Mouse (Mus musculus) forebrain, embryonic 11.5 days (tissue): ENCODE data around the gene Prkcsh. TPM values are rescaled to one million over a fixed set of nuclear protein-coding genes. Genes with fewer than 3 reads are reported as not detected.

ENCODE experiments used
- ATAC-seq: fragments of 200-750 bp; cut with Nextera tagmentation; replicated peaks from 2 replicates; pipeline ENCODE4 v1.8.0; 2017; ENCODE audit warnings: moderate TSS enrichment; ENCODE audit not compliant: low FRiP score
- DNase-seq: peaks from one replicate; pipeline ENCODE4 v3.0.0-alpha.2; 2017; ENCODE audit warnings: low spot score
- H3K27ac ChIP-seq: fragments of 300-500 bp; sonication (generic); 2 replicates; pipeline ENCODE4 v1.5.1; 2014; ENCODE audit warnings: low read depth, low read length
- H3K27me3 ChIP-seq: fragments of 300-500 bp; sonication (generic); 2 replicates; pipeline ENCODE4 v1.6.1; 2014; ENCODE audit warnings: mild to moderate bottlenecking, low read length, mixed read lengths; ENCODE audit not compliant: control insufficient read depth, insufficient read depth
- H3K36me3 ChIP-seq: fragments of 300-500 bp; sonication (generic); 2 replicates; pipeline ENCODE4 v1.6.1; 2014; ENCODE audit warnings: mild to moderate bottlenecking, low read length, moderate library complexity, mixed read lengths; ENCODE audit not compliant: control insufficient read depth, insufficient read depth
- H3K4me1 ChIP-seq: fragments of 300-500 bp; sonication (generic); replicated peaks from 2 replicates; pipeline ENCODE4 v1.6.1; 2014; ENCODE audit warnings: low read length, mixed read lengths; ENCODE audit not compliant: control insufficient read depth, insufficient read depth
- H3K4me2 ChIP-seq: fragments of 300-500 bp; sonication (generic); 2 replicates; pipeline ENCODE4 v1.6.1; 2014; ENCODE audit warnings: low read depth, mild to moderate bottlenecking, low read length, moderate library complexity, mixed read lengths; ENCODE audit not compliant: severe bottlenecking
- H3K4me3 ChIP-seq: fragments of 300-500 bp; sonication (generic); 2 replicates; pipeline ENCODE4 v1.5.1; 2014; ENCODE audit warnings: low read depth, low read length
- H3K9ac ChIP-seq: fragments of 300-500 bp; sonication (generic); 2 replicates; pipeline ENCODE4 v1.6.1; 2014; ENCODE audit warnings: low read length
- H3K9me3 ChIP-seq: fragments of 300-500 bp; sonication (generic); 2 replicates; pipeline ENCODE4 v1.6.1; 2016; ENCODE audit warnings: low read length, mixed read lengths; ENCODE audit not compliant: control insufficient read depth
- WGBS: fragments of 180-500 bp; shearing (Covaris S2); extraction: QIAGEN DNeasy Blood & Tissue Kit; methylation state at CpG from one replicate; pipeline ENCODE4 v1.1.7; 2014; 5-methylcytosine and 5-hydroxymethylcytosine counted together
- polyA plus RNA-seq: library from polyadenylated mRNA; unstranded; fragments of >200 nt; fragmentation: Nextera tagmentation; extraction: Ambion mirVana; gene quantifications from 2 replicates; pipeline ENCODE4 v1.2.1, GENCODE M21; 2014

Prkcsh gene
- polyA plus RNA-seq, 1 experiment from 2014 or later = 86.9 TPM

GRCm38 (mm10) chr9:22056303-22056910 lies 53.8 kb downstream of the Prkcsh start:
- Histone ChIP-seq H3K27ac (no peak overlapping the region), H3K4me2 (no peak overlapping the region), H3K36me3 (peaks cover 7% of the 10 kb centered on the region; the same call in 1 of the 2 replicates), H3K4me1 (no peaks in the 10 kb centered on the region), H3K9ac (no peak overlapping the region), H3K4me3 (no peak overlapping the region), H3K27me3 (peaks cover 13% of the 10 kb centered on the region; the same call in 1 of the 2 replicates), H3K9me3 (no peaks in the 10 kb centered on the region)
- ATAC-seq = no peak
- no peak for DNase-seq
- 77% methylated on average over 9 of the region's 9 CpGs for WGBS

GRCm38 (mm10) chr9:22057031-22057517 lies 54.5 kb downstream of the Prkcsh start:
- DNase-seq (no peak), ATAC-seq (no peak)
- H3K36me3 ChIP-seq = peaks cover 7% of the 10 kb centered on the region; the same call in 1 of the 2 replicates
- H3K9ac ChIP-seq = no peak overlapping the region
- H3K4me2 ChIP-seq = no peak overlapping the region
- WGBS = 94% methylated on average over 9 of the region's 9 CpGs
- H3K4me3 ChIP-seq = no peak overlapping the region
- peaks cover 8% of the 10 kb centered on the region; the same call in 1 of the 2 replicates for H3K27me3 ChIP-seq
- no peaks in the 10 kb centered on the region for H3K9me3 ChIP-seq
- no peaks in the 10 kb centered on the region for H3K4me1 ChIP-seq
- no peak overlapping the region for H3K27ac ChIP-seq

GRCm38 (mm10) chr9:22058011-22058424 lies 55.4 kb downstream of the Prkcsh start:
- WGBS = 90% methylated on average over 9 of the region's 9 CpGs
- no peak overlapping the region for H3K27ac ChIP-seq
- no peak for ATAC-seq

GRCm38 (mm10) chr9:22061339-22061738 lies 58.7 kb downstream of the Prkcsh start:
- H3K9ac ChIP-seq = no peak overlapping the region
- peaks cover 19% of the 10 kb centered on the region for H3K36me3 ChIP-seq
- no peaks in the 10 kb centered on the region for H3K9me3 ChIP-seq
- WGBS = 88% methylated on average over 2 of the region's 2 CpGs
- ATAC-seq (no peak), DNase-seq (no peak)
- H3K4me2 ChIP-seq = no peak overlapping the region
- H3K4me1 ChIP-seq = no peaks in the 10 kb centered on the region
- H3K27ac ChIP-seq = no peak overlapping the region
- H3K4me3 ChIP-seq = no peak overlapping the region
- no peaks in the 10 kb centered on the region for H3K27me3 ChIP-seq

More at GRCm38 (mm10) chr9:22058011-22058424, 55.4 kb downstream of the Prkcsh start:
- no peak for DNase-seq
- Histone ChIP-seq H3K27me3 (peaks cover 3% of the 10 kb centered on the region; the same call in 1 of the 2 replicates), H3K9ac (no peak overlapping the region), H3K36me3 (peaks cover 7% of the 10 kb centered on the region; the same call in 1 of the 2 replicates), H3K4me3 (no peak overlapping the region), H3K9me3 (no peaks in the 10 kb centered on the region), H3K4me2 (no peak overlapping the region), H3K4me1 (no peaks in the 10 kb centered on the region)

Other genes starting within 250 kb of the Prkcsh start
- gene Spc24, start 242.5 kb upstream of the Prkcsh start, polyA plus RNA-seq = 138 and 162 TPM in 2 replicates
- gene Kank2, start 204.1 kb upstream of the Prkcsh start, polyA plus RNA-seq = 5.1 and 5.9 TPM in 2 replicates
- 0.60 TPM in 1 of 2 replicates, not detected in the other for gene Angptl8, start 167.3 kb upstream of the Prkcsh start, polyA plus RNA-seq
- gene Dock6, start 150.2 kb upstream of the Prkcsh start, polyA plus RNA-seq = 25.5 and 27.5 TPM in 2 replicates
- 7.5 and 8.7 TPM in 2 replicates for gene Rab3d, start 84.6 kb upstream of the Prkcsh start, polyA plus RNA-seq
- gene Ccdc159, start 75.3 kb upstream of the Prkcsh start, polyA plus RNA-seq = 4.4 and 4.5 TPM in 2 replicates
- 30.3 and 31.0 TPM in 2 replicates for gene Tmem205, start 75.2 kb upstream of the Prkcsh start, polyA plus RNA-seq
- 24.2 and 27.1 TPM in 2 replicates for gene Plppr2, start 65.8 kb upstream of the Prkcsh start, polyA plus RNA-seq
- 18.5 and 22.2 TPM in 2 replicates for gene Swsap1, start 47.1 kb upstream of the Prkcsh start, polyA plus RNA-seq
- 6.7 and 7.0 TPM in 2 replicates for gene Epor, start 39.3 kb upstream of the Prkcsh start, polyA plus RNA-seq
- gene Rgl3, start 13.4 kb upstream of the Prkcsh start, polyA plus RNA-seq = 1.1 and 3.4 TPM in 2 replicates
- 4.2 and 6.9 TPM in 2 replicates for gene Ccdc151, start 172 bp upstream of the Prkcsh start, polyA plus RNA-seq
- 53.5 and 60.0 TPM in 2 replicates for gene Elavl3, start 49.2 kb downstream of the Prkcsh start, polyA plus RNA-seq
- not detected in 2 replicates for gene Gm49318, start 68.5 kb downstream of the Prkcsh start, polyA plus RNA-seq
- 10.9 and 11.8 TPM in 2 replicates for gene Zfp653, start 68.6 kb downstream of the Prkcsh start, polyA plus RNA-seq
- 34.6 and 39.6 TPM in 2 replicates for gene Ecsit, start 82.6 kb downstream of the Prkcsh start, polyA plus RNA-seq
- 1.00 and 1.2 TPM in 2 replicates for gene Cnn1, start 96.4 kb downstream of the Prkcsh start, polyA plus RNA-seq
- 205 and 233 TPM in 2 replicates for gene Elof1, start 114.4 kb downstream of the Prkcsh start, polyA plus RNA-seq
- gene Acp5, start 132.9 kb downstream of the Prkcsh start, polyA plus RNA-seq = 17.8 and 20.7 TPM in 2 replicates
- 59.9 and 62.5 TPM in 2 replicates for gene Pigyl, start 154.0 kb downstream of the Prkcsh start, polyA plus RNA-seq
- gene Zfp872, start 185.3 kb downstream of the Prkcsh start, polyA plus RNA-seq = 0.17 and 0.90 TPM in 2 replicates
- 13.5 and 14.7 TPM in 2 replicates for gene Zfp809, start 222.9 kb downstream of the Prkcsh start, polyA plus RNA-seq